Mouse (Mus musculus): Measurements from ENCODE around the gene Fcer2a. TPM values are rescaled to one million over a fixed set of nuclear protein-coding genes. Genes with fewer than 3 reads are reported as not detected.

Gene Fcer2a
- total RNA-seq (2014; rRNA removed): 0.09 and 0.27 TPM in 2 replicates
- polyA plus RNA-seq (2012; rRNA removed): 0.49 and 0.51 TPM in 2 replicates

GRCm38 (mm10) chr8:3694121-3694520 lies at the start of gene Fcer2a:
Fcer2a (minus strand) TSS chr8:3694175.
- DNase-seq (ENCODE audit: extremely low read depth, low read depth, low spot score): no peak
- 85% methylated on average over 3 of the region's 3 CpGs for WGBS
- no peak within 1 kb of the TSS for H3K27ac ChIP-seq (replicated peaks; ENCODE audit: insufficient read depth, low read depth, low read length)

GRCm38 (mm10) chr8:3736947-3737346 lies 43.0 kb upstream of the Fcer2a start:
- no peak overlapping the region for H3K9ac ChIP-seq (ENCODE audit: low read depth, low read length)
- peak; percentile 31 for DNase-seq (ENCODE audit: extremely low read depth, low read depth, low spot score)
- no peak overlapping the region; the same call in 1 of the 2 replicates for H3K27ac ChIP-seq (replicated peaks; ENCODE audit: insufficient read depth, low read depth, low read length)
- TF ChIP-seq POLR2A (IDR thresholded peaks at IDR 0.05; ENCODE audit: extremely low read depth, insufficient read depth, low read length) (no peak), CTCF (IDR thresholded peaks at IDR 0.05; ENCODE audit: low read depth, low read length) (no peak)
- H3K79me2 ChIP-seq (ENCODE audit: control insufficient read depth, insufficient read depth, low read length): no peaks in the 10 kb centered on the region
- WGBS: 70% methylated on average over 2 of the region's 2 CpGs
- no peaks in the 10 kb centered on the region for H3K36me3 ChIP-seq (ENCODE audit: control insufficient read depth, insufficient read depth, low read length)
- no peak overlapping the region for H3K4me3 ChIP-seq (ENCODE audit: insufficient read depth, low read depth, low read length)
- H3K4me1 ChIP-seq (ENCODE audit: control insufficient read depth, insufficient read depth, low read length): peaks cover 4% of the 10 kb centered on the region; the same call in 1 of the 2 replicates
- H3K27me3 ChIP-seq (ENCODE audit: control insufficient read depth, insufficient read depth, low read length): no peaks in the 10 kb centered on the region

More at GRCm38 (mm10) chr8:3694121-3694520, at the start of gene Fcer2a:
- H3K27me3 ChIP-seq (ENCODE audit: control insufficient read depth, insufficient read depth, low read length): 0 out of 2 replicates have a peak, but pooled peaks cover 3% of the 10 kb centered on the region
- H3K4me1 ChIP-seq (ENCODE audit: control insufficient read depth, insufficient read depth, low read length): no peaks in the 10 kb centered on the region
- no peak within 1 kb of the TSS for H3K4me3 ChIP-seq (ENCODE audit: insufficient read depth, low read depth, low read length)
- no peaks in the 10 kb centered on the region for H3K36me3 ChIP-seq (ENCODE audit: control insufficient read depth, insufficient read depth, low read length)
- H3K79me2 ChIP-seq (ENCODE audit: control insufficient read depth, insufficient read depth, low read length): no peaks in the 10 kb centered on the region
- no peak within 1 kb of the TSS for H3K9ac ChIP-seq (ENCODE audit: low read depth, low read length)
- no peak for TF ChIP-seq CTCF (IDR thresholded peaks at IDR 0.05; ENCODE audit: low read depth, low read length)
- no peak for TF ChIP-seq POLR2A (IDR thresholded peaks at IDR 0.05; ENCODE audit: extremely low read depth, insufficient read depth, low read length)

GRCm38 (mm10) chr8:3735599-3735998 lies 41.6 kb upstream of the Fcer2a start:
- Histone ChIP-seq H3K36me3 (ENCODE audit: control insufficient read depth, insufficient read depth, low read length) (no peaks in the 10 kb centered on the region), H3K27ac (replicated peaks; ENCODE audit: insufficient read depth, low read depth, low read length) (no peak overlapping the region), H3K27me3 (ENCODE audit: control insufficient read depth, insufficient read depth, low read length) (no peaks in the 10 kb centered on the region), H3K79me2 (ENCODE audit: control insufficient read depth, insufficient read depth, low read length) (no peaks in the 10 kb centered on the region), H3K4me3 (ENCODE audit: insufficient read depth, low read depth, low read length) (no peak overlapping the region), H3K9ac (ENCODE audit: low read depth, low read length) (no peak overlapping the region), H3K4me1 (ENCODE audit: control insufficient read depth, insufficient read depth, low read length) (peaks cover 4% of the 10 kb centered on the region; the same call in 1 of the 2 replicates)
- no peak for DNase-seq (ENCODE audit: extremely low read depth, low read depth, low spot score)
- 96% methylated on average over 2 of the region's 2 CpGs for WGBS
- TF ChIP-seq POLR2A (IDR thresholded peaks at IDR 0.05; ENCODE audit: extremely low read depth, insufficient read depth, low read length): no peak
- TF ChIP-seq CTCF (IDR thresholded peaks at IDR 0.05; ENCODE audit: low read depth, low read length): no peak

- 48% methylated on average over 1 of the region's 1 CpGs for whole genome bisulfite sequencing
- H3K36me3 ChIP-seq (ENCODE audit: control insufficient read depth, insufficient read depth, low read length): no peaks in the 10 kb centered on the region
- H3K4me3 ChIP-seq (ENCODE audit: insufficient read depth, low read depth, low read length): no peak overlapping the region
- H3K27ac ChIP-seq (replicated peaks; ENCODE audit: insufficient read depth, low read depth, low read length): no peak overlapping the region
- H3K4me1 ChIP-seq (ENCODE audit: control insufficient read depth, insufficient read depth, low read length): peaks cover 4% of the 10 kb centered on the region; the same call in 1 of the 2 replicates
- no peak overlapping the region for H3K9ac ChIP-seq (ENCODE audit: low read depth, low read length)
- TF ChIP-seq CTCF (IDR thresholded peaks at IDR 0.05; ENCODE audit: low read depth, low read length) (no peak), POLR2A (IDR thresholded peaks at IDR 0.05; ENCODE audit: extremely low read depth, insufficient read depth, low read length) (no peak)
- no peak for DNase-seq (ENCODE audit: extremely low read depth, low read depth, low spot score)
- H3K27me3 ChIP-seq (ENCODE audit: control insufficient read depth, insufficient read depth, low read length): no peaks in the 10 kb centered on the region
- H3K79me2 ChIP-seq (ENCODE audit: control insufficient read depth, insufficient read depth, low read length): no peaks in the 10 kb centered on the region
These were observed 40.1 kb upstream of the Fcer2a start for GRCm38 (mm10) chr8:3734084-3734483.

- no peaks in the 10 kb centered on the region for H3K27me3 ChIP-seq (ENCODE audit: control insufficient read depth, insufficient read depth, low read length)
- H3K79me2 ChIP-seq (ENCODE audit: control insufficient read depth, insufficient read depth, low read length): no peaks in the 10 kb centered on the region
- no peak for DNase-seq (ENCODE audit: extremely low read depth, low read depth, low spot score)
- no peak for TF ChIP-seq POLR2A (IDR thresholded peaks at IDR 0.05; ENCODE audit: extremely low read depth, insufficient read depth, low read length)
- peaks cover 1% of the 10 kb centered on the region; the same call in 1 of the 2 replicates for H3K36me3 ChIP-seq (ENCODE audit: control insufficient read depth, insufficient read depth, low read length)
- WGBS: 17% methylated on average over 1 of the region's 1 CpGs
- H3K4me3 ChIP-seq (ENCODE audit: insufficient read depth, low read depth, low read length): peak overlapping the region; percentile 25; the same call in 1 of the 2 replicates
- H3K9ac ChIP-seq (ENCODE audit: low read depth, low read length): no peak overlapping the region
- H3K4me1 ChIP-seq (ENCODE audit: control insufficient read depth, insufficient read depth, low read length): 0 out of 2 replicates have a peak, but pooled peaks cover 3% of the 10 kb centered on the region
- H3K27ac ChIP-seq (replicated peaks; ENCODE audit: insufficient read depth, low read depth, low read length): no peak overlapping the region
These were observed 27.1 kb upstream of the Fcer2a start for GRCm38 (mm10) chr8:3721041-3721440.

GRCm38 (mm10) chr8:3720551-3720950 lies 26.6 kb upstream of the Fcer2a start, which contains the start of gene Clec4g:
Clec4g (minus strand) TSS chr8:3720651.
- Histone ChIP-seq H3K27ac (replicated peaks; ENCODE audit: insufficient read depth, low read depth, low read length) (peak within 1 kb of the TSS; percentile 95), H3K79me2 (ENCODE audit: control insufficient read depth, insufficient read depth, low read length) (no peaks in the 10 kb centered on the region), H3K36me3 (ENCODE audit: control insufficient read depth, insufficient read depth, low read length) (peaks cover 5% of the 10 kb centered on the region; the same call in 1 of the 2 replicates), H3K9ac (ENCODE audit: low read depth, low read length) (peak within 1 kb of the TSS; percentile 82), H3K27me3 (ENCODE audit: control insufficient read depth, insufficient read depth, low read length) (no peaks in the 10 kb centered on the region), H3K4me1 (ENCODE audit: control insufficient read depth, insufficient read depth, low read length) (0 out of 2 replicates have a peak, but pooled peaks cover 3% of the 10 kb centered on the region), H3K4me3 (ENCODE audit: insufficient read depth, low read depth, low read length) (peak within 1 kb of the TSS; percentile 56)
- TF ChIP-seq CTCF (IDR thresholded peaks at IDR 0.05; ENCODE audit: low read depth, low read length): no peak
- no peak for TF ChIP-seq POLR2A (IDR thresholded peaks at IDR 0.05; ENCODE audit: extremely low read depth, insufficient read depth, low read length)
- WGBS: 59% methylated on average over 5 of the region's 5 CpGs
- no peak for DNase-seq (ENCODE audit: extremely low read depth, low read depth, low spot score)

All from liver, adult 2 months (tissue).